Mouse (Mus musculus) heart, postnatal 10 days (tissue): ENCODE results near the gene Txnrd1. TPM values are rescaled to one million over a fixed set of nuclear protein-coding genes. Genes with fewer than 3 reads are reported as not detected.
A peak's percentile ranks its signal among the peaks of the same experiment; 100 is the strongest.

ENCODE experiments used
- DNase-seq, 2 experiments: peaks; one replicate each; pipeline ENCODE4 v3.0.0; 2021
- intact Hi-C: fragments of 180-260 bp; cut with DNase I; formaldehyde crosslinking; loops from one replicate; pipeline ENCODE4 v1.15.1; 2025
- total RNA-seq, 2 experiments: library from RNA; stranded (reverse); gene quantifications; 2 replicates each; pipeline ENCODE4 v1.2.3; 2021

Gene Txnrd1
- total RNA-seq, 2 experiments from 2014 or later, result 51.2 TPM

DNA sequence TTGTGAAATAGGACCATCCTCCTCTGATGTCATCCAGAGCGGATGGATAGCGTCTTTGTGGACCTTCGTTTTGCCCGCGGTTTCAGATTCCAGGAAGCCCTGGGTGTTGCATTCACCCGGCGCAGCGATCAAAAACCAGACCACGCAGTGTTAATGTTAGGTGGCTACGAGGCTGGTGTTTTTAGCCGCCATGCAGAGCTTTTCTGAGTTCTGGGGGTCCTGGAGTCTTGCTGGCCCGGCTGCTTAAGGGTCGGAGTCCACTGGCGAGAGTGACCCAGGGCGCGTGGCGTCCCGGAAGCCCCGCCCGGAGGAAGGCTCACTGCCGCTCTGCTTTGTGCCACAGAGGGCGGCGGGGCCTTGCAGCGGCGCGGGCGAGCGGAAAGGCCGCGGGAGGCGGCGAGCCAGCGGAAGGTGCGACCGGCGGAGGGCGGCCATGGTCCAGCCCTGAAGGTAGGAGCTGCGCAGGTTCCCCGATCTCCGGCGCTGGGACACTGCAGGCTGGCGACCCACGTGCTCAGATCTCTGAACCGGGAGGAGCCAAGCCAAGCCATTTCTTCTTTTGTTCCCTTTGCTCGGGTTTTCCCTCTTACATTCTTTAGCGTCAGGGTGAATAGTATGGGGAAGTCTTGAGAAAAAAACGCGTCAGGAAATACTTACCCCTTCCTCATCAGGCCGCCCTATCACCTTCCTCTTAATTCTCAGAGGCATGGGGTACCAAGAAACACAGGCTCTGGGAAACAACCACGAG lies 26.6 kb downstream of the Txnrd1 start:
- DNase-seq, result peak; percentile 79 to 82
- intact Hi-C loops, result loop anchor here (5.0 kb wide), 3 partner anchors 48 to 163 kb away; partner anchors contain the start of genes Hcfc2 and Nfyb

DNA sequence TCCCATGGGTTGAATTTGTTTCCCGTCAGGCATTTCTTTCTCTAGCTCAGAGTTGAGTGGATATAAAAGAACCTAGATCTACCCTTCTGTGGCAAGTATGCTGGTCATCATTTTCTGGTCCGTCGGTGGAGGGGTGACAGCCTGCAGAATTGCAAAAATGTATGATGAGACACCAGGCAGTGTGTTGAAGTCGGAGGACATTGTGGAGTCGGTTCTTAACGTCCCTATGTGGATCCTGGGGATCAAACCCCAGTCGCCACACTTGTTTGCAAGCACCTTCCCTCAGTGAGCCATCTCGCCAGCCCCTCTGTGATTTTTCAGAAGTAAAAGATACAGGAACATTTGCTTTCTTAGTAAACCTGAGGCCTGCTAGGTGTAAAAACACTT lies 27.2 kb downstream of the Txnrd1 start:
- intact Hi-C loops, result loop anchor here (5.0 kb wide), 3 partner anchors 49 to 164 kb away; partner anchors contain the start of genes Hcfc2 and Nfyb
- peak in 1 of 2 experiments; percentile 5 for DNase-seq

DNA sequence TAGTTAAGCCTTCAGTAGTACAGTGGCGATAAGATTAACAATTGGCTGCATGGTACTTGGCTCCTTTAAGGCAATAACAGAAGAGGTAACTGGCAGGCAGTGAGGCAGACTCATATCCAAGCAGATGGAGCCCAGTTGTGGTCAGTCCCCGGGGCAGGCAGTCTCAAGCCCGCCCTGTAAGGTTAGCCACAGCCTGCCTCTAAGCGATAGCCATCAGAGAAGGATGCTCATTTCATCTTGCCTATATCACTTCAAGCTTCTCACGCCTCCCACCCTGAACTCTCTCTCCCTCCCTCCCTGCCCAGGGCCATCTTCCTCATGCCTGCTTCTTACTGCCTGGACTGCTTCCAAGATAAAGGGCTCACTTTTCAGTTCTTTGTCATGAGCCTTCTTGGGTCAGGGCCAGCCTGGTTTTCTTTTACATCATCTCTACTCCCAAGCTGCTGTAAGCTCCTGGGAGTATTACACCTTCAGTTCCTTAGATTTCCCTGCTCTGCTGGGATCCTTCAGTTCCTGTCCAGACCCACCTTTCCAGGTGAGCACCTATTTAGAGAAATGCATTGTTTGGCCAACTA lies 29.4 kb downstream of the Txnrd1 start:
- intact Hi-C loops, result loop anchor here (5.0 kb wide), 3 partner anchors 51 to 166 kb away; partner anchors contain the start of genes Hcfc2 and Nfyb

DNA sequence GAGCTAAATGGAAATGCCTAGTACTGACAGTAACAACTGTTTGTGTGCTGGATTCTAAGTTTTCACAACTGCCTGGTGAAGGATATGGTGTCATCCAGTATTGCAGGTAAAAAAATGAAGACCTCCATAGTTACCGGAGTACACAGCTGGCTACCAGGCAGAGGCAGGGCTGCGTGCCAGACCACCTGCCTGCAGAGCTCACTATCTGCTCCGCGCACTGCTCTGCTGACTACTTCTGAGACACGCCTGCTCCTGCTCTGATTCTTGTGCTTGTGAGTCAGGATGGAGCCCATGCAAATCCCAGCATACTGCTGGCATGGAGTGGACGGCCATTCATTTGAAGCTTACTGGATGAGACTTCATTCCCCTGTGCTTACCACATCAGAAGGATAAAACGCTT lies 30.1 kb downstream of the Txnrd1 start:
- peak in 1 of 2 experiments; percentile 11 for DNase-seq
- intact Hi-C loops, result loop anchor here (5.0 kb wide), 3 partner anchors 52 to 167 kb away; partner anchors contain the start of genes Hcfc2 and Nfyb

More for the DNA sequence above, 29.4 kb downstream of the Txnrd1 start:
- DNase-seq, result no peak

DNA sequence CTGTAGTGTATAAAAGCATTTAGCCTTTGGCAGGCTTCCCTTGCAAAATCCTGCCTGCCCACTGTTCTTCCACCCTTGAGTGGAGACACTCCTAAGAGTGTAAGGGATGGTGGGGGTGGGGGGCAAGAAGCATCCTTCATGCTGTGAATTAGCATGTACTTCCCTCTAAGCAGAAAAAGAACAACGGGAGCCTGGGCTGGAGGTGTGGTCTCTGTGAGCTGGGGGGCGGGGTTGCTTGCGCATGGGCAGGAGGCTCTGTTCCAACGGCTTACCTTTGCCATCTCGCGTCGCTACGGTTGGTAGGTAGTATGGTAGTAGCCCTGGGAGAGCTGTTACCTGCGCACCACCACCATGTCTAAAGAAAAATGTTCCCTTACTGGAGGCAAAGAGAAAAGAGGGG lies 32.6 kb downstream of the Txnrd1 start, which contains the start of gene Eid3:
Gene Eid3 (plus strand): TSS at position 271 of the 400 bp plus-strand sequence.
- no peak for DNase-seq

DNA sequence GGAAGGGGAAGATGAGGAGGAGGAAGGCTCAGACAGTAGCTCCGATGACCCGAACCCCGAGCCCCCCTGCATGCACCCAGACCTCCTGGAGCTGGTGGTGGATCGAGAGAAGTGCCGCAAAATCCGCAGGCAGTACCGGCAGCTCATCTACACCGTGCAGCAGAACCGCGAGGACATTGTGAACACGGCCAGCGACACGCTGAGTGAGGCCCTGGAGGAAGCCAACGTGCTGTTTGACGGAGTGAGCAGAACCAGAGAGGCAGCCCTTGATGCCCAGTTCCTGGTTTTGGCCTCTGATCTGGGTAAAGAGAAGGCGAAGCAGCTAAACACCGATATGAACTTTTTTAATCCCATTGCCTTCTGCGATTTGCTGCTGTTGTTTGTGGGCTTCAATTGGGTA lies 33.1 kb downstream of the Txnrd1 start:
- no peak for DNase-seq
- intact Hi-C loops, result no loop called here

More for the DNA sequence above, 32.6 kb downstream of the Txnrd1 start, which contains the start of gene Eid3:
- intact Hi-C loops, result no loop called here

DNA sequence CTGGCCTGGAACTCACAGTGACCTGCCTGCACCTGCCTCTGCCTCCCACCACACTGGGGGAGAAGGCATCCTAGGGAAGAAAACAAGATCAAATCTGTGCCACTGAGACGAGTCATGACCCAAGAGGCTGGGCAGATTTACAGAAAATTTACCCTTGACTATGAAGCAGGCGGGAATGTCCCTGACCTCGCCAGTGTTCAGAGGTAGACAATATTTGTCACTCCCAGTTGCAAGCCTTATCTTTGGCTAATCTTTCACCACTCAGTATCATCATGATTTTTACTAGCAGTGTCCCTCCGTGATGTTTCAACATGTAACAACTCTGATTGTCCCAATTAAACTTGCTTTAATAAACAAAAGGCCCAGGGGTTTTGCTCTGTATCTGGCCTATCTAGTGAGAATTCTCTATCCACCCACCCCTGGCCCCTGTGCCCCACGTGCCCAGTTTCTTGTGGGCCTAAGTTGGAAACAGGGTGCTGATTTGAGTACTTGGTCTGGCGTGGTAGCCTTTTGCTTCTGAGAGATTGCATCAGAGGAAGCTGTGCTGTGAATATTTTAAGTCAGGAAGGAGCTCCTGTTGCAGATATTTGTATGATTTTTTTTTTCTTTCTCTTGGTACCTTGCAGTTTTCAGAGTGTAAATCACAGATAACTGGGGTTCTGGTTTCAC lies 34.8 kb downstream of the Txnrd1 start:
- intact Hi-C loops, result no loop called here
- DNase-seq, result no peak

DNA sequence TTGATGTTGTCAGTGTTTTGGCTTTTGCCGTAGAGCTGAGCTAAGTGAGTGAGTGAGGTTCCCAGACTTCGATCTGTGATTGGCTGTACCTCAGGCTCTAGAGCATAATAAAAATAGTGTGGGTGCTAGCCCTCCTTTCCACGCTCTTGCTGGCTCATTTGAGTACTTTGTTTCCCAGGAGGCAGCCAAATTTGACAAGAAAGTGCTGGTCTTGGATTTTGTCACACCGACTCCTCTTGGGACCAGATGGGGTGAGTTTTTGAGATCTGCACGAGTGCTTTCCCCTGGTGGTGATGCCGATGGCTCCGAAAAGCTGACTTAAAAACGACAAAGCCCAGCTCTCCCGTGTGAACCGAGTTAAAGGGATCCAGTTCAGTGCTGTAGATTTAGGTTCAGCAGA lies 41.7 kb downstream of the Txnrd1 start:
- DNase-seq, result no peak
- intact Hi-C loops, result no loop called here

DNA sequence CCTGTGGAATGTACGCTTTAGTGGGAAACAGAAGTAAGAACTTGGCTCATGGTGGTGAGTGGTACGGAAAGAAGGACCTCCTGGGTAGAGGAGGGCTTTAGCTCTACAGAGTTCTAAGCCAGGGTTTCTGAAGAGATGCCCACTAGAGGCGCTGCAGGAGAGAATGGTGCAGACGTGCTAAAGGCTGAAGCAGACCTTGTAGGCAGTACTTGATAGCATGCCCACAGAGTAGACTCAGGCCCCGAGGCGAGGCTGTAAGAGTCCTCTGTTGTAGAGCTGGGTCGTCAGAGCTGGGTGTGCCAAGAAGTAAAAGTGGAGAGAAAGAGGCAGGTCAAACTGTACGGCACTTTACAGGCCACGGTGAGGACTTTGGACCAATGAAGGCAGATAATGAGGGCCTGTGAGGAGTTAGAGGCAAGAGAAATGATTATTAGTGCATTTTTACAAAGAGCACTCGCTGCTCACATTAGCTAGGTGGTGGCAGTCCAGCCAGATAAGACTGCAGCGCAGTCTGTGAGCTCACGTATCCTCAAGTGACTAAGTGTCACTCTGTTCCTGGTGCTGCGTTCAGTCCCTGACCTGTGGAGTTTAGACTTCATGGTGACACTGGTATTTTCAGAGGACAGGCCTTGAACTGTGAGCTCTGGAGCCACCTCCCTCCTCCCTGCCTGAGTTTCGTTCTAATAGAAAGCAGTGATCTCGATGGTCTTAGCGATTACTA lies 42.5 kb downstream of the Txnrd1 start:
- intact Hi-C loops, result no loop called here

DNA sequence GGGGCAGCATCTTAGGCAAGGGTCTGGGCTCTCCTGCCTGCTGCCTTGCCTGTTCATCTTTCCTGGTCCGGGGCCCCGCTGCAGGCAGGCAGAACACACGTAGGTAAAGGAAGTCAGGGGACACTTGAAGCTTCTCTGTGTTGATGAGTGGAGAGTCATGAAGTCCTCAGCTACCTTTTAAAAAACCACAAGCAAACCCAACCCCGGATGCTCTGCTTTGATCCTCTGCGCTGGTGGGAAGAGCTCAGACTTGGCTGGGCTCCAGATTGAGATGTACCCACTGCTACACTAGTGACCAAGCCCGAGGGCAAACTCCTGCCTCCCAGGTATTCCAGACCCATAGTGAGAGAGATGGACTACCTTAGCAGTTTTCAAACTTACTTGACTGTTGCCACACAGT lies 53.6 kb downstream of the Txnrd1 start:
- no peak for DNase-seq
- intact Hi-C loops, result no loop called here

More for the DNA sequence above, 42.5 kb downstream of the Txnrd1 start:
- DNase-seq, result peak; percentile 37 to 45

DNA sequence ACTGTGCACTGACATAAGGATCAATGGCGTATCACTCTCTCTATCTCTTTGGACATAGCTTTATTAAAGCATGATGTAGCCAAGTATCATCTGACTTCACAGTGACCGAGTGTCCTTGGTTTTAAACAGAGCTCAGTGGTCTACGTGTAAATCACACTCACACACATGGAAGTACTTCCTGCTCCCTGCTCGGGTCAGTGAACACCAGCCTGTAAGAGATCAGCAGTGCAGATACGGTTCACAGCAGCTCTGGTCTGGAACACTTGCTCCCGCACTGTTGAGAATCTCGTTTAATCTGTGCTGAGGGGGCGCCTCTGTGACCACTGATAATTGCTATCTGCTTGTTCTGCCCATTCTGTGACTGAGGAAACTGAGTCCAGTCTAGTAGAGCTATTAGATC lies 54.8 kb downstream of the Txnrd1 start:
- DNase-seq, result no peak
- intact Hi-C loops, result no loop called here

DNA sequence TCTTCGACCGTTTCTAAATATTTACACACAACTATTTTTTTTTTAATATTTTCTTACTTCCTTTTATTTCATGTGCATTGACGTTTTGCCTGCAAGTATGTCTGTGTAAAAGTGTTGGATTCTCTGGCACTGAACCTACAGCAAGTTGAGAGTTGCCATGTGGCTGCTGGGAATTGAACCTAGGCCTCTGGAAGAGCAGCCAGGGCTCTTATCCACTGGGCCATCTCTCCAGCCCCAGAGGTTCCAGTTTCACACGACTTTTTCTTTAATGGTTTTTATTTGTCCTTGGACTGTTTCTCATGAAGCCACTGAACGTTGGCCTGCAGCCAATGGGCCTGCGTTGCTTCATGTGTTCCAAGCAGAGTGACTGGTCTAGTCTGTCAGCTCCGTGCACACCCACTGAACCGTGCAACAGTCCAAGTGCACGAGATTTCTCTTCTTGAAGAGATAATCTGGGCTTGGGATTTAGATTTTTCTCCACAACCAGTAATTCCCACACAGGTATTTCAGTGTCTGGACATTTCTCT lies 55.8 kb downstream of the Txnrd1 start:
- DNase-seq, result peak; percentile 81 to 84
- intact Hi-C loops, result no loop called here

DNA sequence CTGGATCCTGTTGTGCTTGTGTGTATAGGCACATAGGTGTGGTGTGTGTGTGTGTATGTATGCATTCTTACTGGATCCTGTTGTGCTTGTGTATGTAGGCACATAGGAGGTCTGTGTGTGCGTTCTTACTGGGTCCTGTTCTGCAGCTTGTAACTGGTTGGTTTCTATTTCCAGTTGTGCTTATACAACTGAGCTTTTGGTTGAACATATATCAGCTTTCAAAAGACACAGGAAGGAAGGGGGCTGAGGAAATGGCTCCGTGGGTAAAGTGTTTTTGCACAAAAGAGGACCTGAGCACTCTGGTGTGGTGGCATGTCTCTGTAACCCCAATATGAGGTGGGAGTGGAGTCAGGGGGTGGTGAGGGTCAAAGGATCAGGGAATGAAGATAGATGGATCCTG lies 57.2 kb downstream of the Txnrd1 start:
- intact Hi-C loops, result no loop called here
- no peak for DNase-seq

DNA sequence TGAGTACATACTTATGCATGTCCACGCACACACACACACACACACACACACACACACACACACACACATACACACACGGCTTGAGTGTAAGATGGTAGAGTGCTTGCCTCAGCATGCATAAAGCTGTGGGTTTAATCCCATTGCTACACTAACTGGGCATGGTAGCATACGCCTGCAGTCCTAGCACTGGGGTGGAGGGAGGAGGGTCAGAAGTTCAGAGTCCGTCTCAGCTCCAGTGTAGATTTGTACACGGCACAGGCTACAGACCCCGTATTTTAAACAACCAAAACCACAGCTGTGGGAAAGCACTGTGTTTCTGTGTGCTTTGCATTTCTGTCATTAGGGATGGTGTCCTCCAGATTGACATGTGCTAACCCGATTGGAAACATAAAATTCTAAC lies 57.7 kb downstream of the Txnrd1 start:
- DNase-seq, result no peak
- intact Hi-C loops, result no loop called here

DNA sequence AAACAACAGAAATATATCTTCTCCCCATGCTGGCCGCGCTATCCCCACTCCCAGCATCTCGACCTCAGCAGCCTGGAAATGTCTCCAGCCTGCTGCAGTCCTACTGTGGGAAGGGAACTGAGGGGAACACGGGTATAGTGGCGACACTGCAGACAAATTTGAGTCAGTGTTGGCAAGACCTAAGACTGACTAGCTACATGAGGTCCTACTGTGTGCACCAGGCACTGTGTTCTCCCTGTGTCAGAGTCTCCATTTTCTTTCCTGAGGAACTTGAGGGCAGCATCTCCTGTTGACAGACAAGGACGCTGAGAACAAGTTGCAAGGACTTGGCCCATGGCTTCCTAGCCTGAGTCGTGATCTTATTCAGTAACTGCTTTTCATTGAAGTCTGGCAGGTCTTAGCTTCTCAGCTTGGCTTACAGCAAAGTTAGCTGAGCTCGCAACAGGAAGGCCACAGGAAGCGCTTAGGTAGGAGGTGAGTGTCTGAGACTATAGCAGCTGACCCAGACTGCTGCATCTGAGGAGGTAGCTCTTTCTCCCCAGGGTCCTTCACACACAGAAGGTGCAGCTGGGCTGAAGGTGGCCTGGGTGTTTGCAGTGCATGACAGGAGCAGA lies 58.8 kb downstream of the Txnrd1 start:
- intact Hi-C loops, result no loop called here
- no peak for DNase-seq

DNA sequence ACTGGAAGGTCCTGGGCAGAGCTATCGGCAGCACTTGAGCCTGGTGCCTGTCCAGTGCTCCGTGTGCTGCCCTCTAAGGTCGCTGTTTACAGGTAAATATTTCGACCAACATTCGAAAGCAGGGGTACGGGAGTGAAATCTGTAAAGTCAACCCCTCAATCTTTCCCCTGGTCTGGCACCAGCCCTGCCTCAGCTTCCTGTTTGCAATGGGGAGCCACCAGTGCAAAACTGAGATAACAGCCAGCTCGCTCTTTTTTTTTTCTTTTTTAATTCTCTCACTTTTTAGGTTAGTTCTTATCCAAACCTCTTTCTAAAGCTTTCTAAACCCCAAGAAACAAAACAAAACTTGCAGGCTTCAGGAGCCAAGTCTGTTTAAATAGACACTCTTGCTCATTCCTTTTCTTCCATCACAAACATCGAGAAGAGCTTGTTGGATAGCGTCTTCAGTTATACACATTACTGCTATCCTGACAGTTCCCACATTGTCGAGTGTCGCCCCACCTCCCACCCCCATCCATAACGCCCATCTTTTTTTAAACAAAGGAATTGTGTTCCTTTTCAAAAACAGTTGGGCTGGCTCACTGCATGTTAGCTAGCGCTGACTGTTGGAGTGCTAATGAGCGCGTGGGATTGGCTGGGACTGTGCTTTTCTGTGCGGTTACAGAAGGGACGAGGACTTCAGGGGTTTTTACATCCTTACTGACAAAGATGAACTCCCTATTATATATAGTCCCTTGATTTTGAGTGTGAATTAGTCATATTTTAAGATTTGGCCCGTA lies 60.3 kb downstream of the Txnrd1 start:
- no peak for DNase-seq
- intact Hi-C loops, result no loop called here

DNA sequence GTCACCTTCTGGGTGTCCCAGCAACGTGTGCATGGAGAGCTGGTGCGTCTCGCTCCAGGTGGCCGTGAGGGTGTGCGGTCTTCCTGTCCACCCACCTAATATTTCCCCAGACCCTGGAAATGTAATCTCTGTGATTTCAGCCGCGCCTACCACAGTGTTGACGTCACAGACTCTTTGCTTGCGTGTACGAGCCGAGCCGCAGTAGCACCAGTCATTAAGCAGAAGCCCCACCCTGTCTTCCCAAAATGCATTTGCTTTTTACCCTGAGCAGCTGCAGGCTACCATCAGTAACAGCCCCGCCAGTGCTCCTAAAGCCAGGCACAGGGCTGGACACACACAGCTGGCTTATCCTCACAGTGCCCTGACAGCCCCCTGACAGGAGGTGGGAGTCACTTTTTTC lies 64.2 kb downstream of the Txnrd1 start:
- DNase-seq, result no peak
- intact Hi-C loops, result no loop called here

DNA sequence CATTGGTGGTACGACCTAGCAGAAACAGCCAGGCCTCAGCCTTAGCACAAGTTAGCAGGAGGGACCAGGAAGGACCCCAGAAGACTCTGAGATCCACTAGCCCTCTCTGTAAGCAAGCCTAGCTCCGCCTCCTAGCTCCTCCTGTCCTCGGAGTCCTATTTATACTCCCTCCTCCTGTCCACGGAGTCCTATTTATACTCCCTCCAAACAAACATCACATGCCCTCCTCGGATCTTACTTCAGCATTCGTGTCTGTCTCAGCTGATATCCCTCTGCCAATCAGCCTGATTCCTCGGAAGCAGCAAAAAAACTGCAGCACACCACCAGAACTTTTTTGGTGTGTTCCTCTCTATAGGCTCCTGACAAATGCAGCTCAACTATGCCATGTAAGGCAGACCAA lies 65.1 kb downstream of the Txnrd1 start:
- peak; percentile 24 to 27 for DNase-seq
- intact Hi-C loops, result no loop called here

DNA sequence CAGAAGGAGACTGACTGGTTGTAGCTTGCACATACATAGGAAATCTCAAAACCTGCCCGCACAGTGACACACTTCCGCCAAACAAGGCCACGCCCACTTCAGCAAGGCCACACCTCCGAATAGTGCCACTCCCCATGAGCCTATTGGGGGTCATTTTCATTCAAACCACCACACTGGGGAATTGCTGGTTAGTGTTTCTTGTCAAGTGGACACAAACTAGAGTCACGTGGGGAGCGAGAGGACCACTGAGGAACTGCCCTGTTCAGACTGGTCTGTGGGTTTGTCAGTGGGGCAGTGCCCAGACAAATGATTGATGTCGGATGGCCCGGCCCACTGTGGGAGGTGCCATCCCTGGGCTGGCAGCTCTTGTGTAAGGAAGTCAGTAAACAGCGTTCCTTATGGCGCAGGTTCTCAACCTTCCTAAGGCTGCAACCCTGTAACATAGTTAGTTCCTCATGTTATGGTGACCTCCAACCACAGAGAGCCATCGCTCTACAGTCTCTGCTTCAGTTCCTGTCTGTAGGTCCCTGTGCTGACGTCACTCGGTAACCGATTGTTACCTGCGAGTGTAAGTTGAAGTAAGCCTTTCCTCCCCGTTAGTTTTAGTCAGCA lies 66.2 kb downstream of the Txnrd1 start:
- intact Hi-C loops, result loop anchor here (1.0 to 10.0 kb wide), 4 partner anchors 41 to 615 kb away; no protein-coding TSS in a partner anchor
- DNase-seq, result no peak
